ENCODE assay signal across 8 mouse cellular contexts in genomic region chr1:166001121-166001903, GRCm38 (mm10). TPM values are rescaled to one million over a fixed set of nuclear protein-coding genes. Genes with fewer than 3 reads are reported as not detected.
A peak's percentile ranks its signal among the peaks of the same experiment; 100 is the strongest.
DNase-seq lines count a peak whose midpoint lies in the region; ATAC-seq and TF ChIP-seq lines count a peak whose summit lies in the region.

No protein-coding gene starts in this region.

- ATAC-seq in CD4-positive, CD25-positive, alpha-beta regulatory T cell, adult 4 months = peak; percentile 48
- peak; percentile 3; the same call in 1 of the 2 replicates for ATAC-seq in heart, embryonic 15.5 days (replicated peaks; ENCODE audit: insufficient number of reproducible peaks, insufficient read depth, low FRiP score, low read depth)
- ATAC-seq in liver, postnatal 0 days = no peak
- ATAC-seq in neural tube, embryonic 13.5 days (ENCODE audit: low read depth) = peak; percentile 13

- H3K9ac ChIP-seq in heart, embryonic 15.5 days = peak overlapping the region; percentile 98
- H3K9ac ChIP-seq in liver, postnatal 0 days (replicated peaks) = peak overlapping the region; percentile 98
- peak overlapping the region; percentile 99 for H3K9ac ChIP-seq in neural tube, embryonic 13.5 days

- peak overlapping the region; percentile 33 for H3K27ac ChIP-seq in bone marrow macrophage, adult 2 months (ENCODE audit: insufficient read depth, low read depth, low read length)
- H3K27ac ChIP-seq in heart, embryonic 15.5 days = peak overlapping the region; percentile 93
- peak overlapping the region; percentile 98 for H3K27ac ChIP-seq in liver, postnatal 0 days (ENCODE audit: low read depth)
- H3K27ac ChIP-seq in neural tube, embryonic 13.5 days (replicated peaks) = peak overlapping the region; percentile 97
- H3K27ac ChIP-seq in testis, adult 2 months (ENCODE audit: control insufficient read depth, insufficient read depth, low read depth, low read length) = peak overlapping the region; percentile 94

- DNase-seq in fibroblast of lung, adult 2 months (ENCODE audit: low read depth) = peak; percentile 8
- peak; percentile 77 for DNase-seq in kidney, postnatal 14 days
- DNase-seq in liver, postnatal 0 days = peak; percentile 55

- peaks cover 12% of the 10 kb centered on the region for H3K4me1 ChIP-seq in bone marrow macrophage, adult 2 months (ENCODE audit: control insufficient read depth, insufficient read depth, low read length)
- H3K4me1 ChIP-seq in heart, embryonic 15.5 days (replicated peaks) = peaks cover 27% of the 10 kb centered on the region
- H3K4me1 ChIP-seq in liver, postnatal 0 days (ENCODE audit: insufficient read depth) = peaks cover 16% of the 10 kb centered on the region
- H3K4me1 ChIP-seq in neural tube, embryonic 13.5 days (replicated peaks) = peaks cover 33% of the 10 kb centered on the region
- H3K4me1 ChIP-seq in testis, adult 2 months (ENCODE audit: control insufficient read depth, insufficient read depth, low read length) = peaks cover 6% of the 10 kb centered on the region

- peak overlapping the region; percentile 92 for H3K4me2 ChIP-seq in heart, embryonic 15.5 days
- H3K4me2 ChIP-seq in liver, postnatal 0 days (ENCODE audit: low read depth, low read length) = peak overlapping the region; percentile 99
- H3K4me2 ChIP-seq in neural tube, embryonic 13.5 days = peak overlapping the region; percentile 92

- peak overlapping the region; percentile 91 for H3K4me3 ChIP-seq in bone marrow macrophage, adult 2 months (ENCODE audit: insufficient read depth, low read length)
- peak overlapping the region; percentile 94 for H3K4me3 ChIP-seq in heart, embryonic 15.5 days
- peak overlapping the region; percentile 98 for H3K4me3 ChIP-seq in liver, postnatal 0 days (ENCODE audit: low read depth, low read length)
- H3K4me3 ChIP-seq in neural tube, embryonic 13.5 days = peak overlapping the region; percentile 98
- H3K4me3 ChIP-seq in testis, adult 2 months (ENCODE audit: control insufficient read depth, low read depth, low read length) = peak overlapping the region; percentile 91

- no peaks in the 10 kb centered on the region for H3K27me3 ChIP-seq in heart, embryonic 15.5 days
- no peaks in the 10 kb centered on the region for H3K27me3 ChIP-seq in liver, postnatal 0 days (ENCODE audit: insufficient read depth, low read length)
- H3K27me3 ChIP-seq in neural tube, embryonic 13.5 days = no peaks in the 10 kb centered on the region
- no peaks in the 10 kb centered on the region for H3K27me3 ChIP-seq in testis, adult 2 months (ENCODE audit: control insufficient read depth, insufficient read depth, low read length)

- no peaks in the 10 kb centered on the region for H3K9me3 ChIP-seq in heart, embryonic 15.5 days (replicated peaks)
- H3K9me3 ChIP-seq in liver, postnatal 0 days (ENCODE audit: low read length) = no peaks in the 10 kb centered on the region
- no peaks in the 10 kb centered on the region for H3K9me3 ChIP-seq in neural tube, embryonic 13.5 days

- no peak for TF ChIP-seq POLR2A in bone marrow macrophage, adult 2 months (IDR thresholded peaks at IDR 0.05; ENCODE audit: borderline replicate concordance, low read depth, low read length)
- TF ChIP-seq POLR2A in testis, adult 2 months (IDR thresholded peaks at IDR 0.05; ENCODE audit: control insufficient read depth, low read depth, low read length) = peak; percentile 41; the same call in 1 of the 2 replicates

- TF ChIP-seq CTCF in bone marrow macrophage, adult 2 months (IDR thresholded peaks at IDR 0.05; ENCODE audit: low read depth, low read length) = no peak
- no peak for TF ChIP-seq CTCF in liver, postnatal 0 days (IDR thresholded peaks at IDR 0.05; ENCODE audit: low read depth)
- TF ChIP-seq CTCF in testis, adult 2 months (IDR thresholded peaks at IDR 0.05; ENCODE audit: control insufficient read depth, insufficient read depth, insufficient replicate concordance, low read depth, low read length) = no peak

- H3K36me3 ChIP-seq in heart, embryonic 15.5 days = no peaks in the 10 kb centered on the region
- H3K36me3 ChIP-seq in liver, postnatal 0 days (replicated peaks; ENCODE audit: insufficient read depth, low read length) = no peaks in the 10 kb centered on the region
- no peaks in the 10 kb centered on the region for H3K36me3 ChIP-seq in neural tube, embryonic 13.5 days
- H3K36me3 ChIP-seq in testis, adult 2 months (ENCODE audit: control insufficient read depth, insufficient read depth, low read length) = no peaks in the 10 kb centered on the region

- WGBS in heart, embryonic 15.5 days = under 1% methylated on average over 46 of the region's 48 CpGs
- WGBS in liver, postnatal 0 days (ENCODE audit: insufficient replicate concordance) = under 1% methylated on average over 42 of the region's 48 CpGs
- WGBS in neural tube, embryonic 13.5 days = 1% methylated on average over 40 of the region's 48 CpGs

- no peak for TF ChIP-seq EP300 in liver, postnatal 0 days (IDR thresholded peaks at IDR 0.05; ENCODE audit: low read depth)

RNA-seq across cellular contexts. Expression of gene Pou2f1, which starts 1.2 kb away (rescaled TPM):
- 10 to 100 TPM; 53.6 to 55.3 TPM for polyA plus RNA-seq in CD4-positive, CD25-positive, alpha-beta regulatory T cell, adult 4 months (2017; shearing (Covaris generic))
- polyA plus RNA-seq in bone marrow macrophage, adult 2 months (2012; ENCODE audit: insufficient read depth, insufficient read length, missing spikeins) = 10.0 and 12.3 TPM in 2 replicates
- polyA plus RNA-seq in heart, embryonic 15.5 days (2015; fragmentation: Nextera tagmentation; extraction: Ambion mirVana) = 8.4 and 11.4 TPM in 2 replicates
- 3.3 and 3.4 TPM in 2 replicates for polyA plus RNA-seq in liver, postnatal 0 days (2015; fragmentation: Nextera tagmentation; extraction: Ambion mirVana)
- polyA plus RNA-seq in neural tube, embryonic 13.5 days (2015; fragmentation: Nextera tagmentation; extraction: Ambion mirVana) = 15.5 and 18.1 TPM in 2 replicates
- polyA plus RNA-seq in testis, adult 2 months (2012; rRNA removed) = 17.6 and 19.2 TPM in 2 replicates

Comparison
In these comparisons a context has a peak if more than half of its experiments do, and no peak if none do; other contexts are left out.
1. H3K27ac ChIP-seq: peak in every context shown above with its lines; median percentile 98 in liver, postnatal 0 days; 97 in neural tube, embryonic 13.5 days; 94 in testis, adult 2 months; 93 in heart, embryonic 15.5 days; 33 in bone marrow macrophage, adult 2 months.
2. DNase-seq: peak in every context shown above with its lines; median percentile 77 in kidney, postnatal 14 days; 55 in liver, postnatal 0 days; 8 in fibroblast of lung, adult 2 months.